Mouse (Mus musculus): ENCODE data around the gene Il1f5.

The Il1f5 gene

GRCm38 (mm10) chr2:24276654-24277053 is at the start of gene Il1f5:
TSS of gene Il1f5 (plus strand) at chr2:24276954.
- in situ Hi-C loops (cut with MboI, MseI) = no loop called here

- in situ Hi-C loops (cut with MboI, MseI) = loop anchor here (25.0 kb wide), 1 partner anchor 765 kb away; no protein-coding TSS in a partner anchor
Observed at GRCm38 (mm10) chr2:24227191-24227590, 49.6 kb upstream of the Il1f5 start.

- in situ Hi-C loops (cut with MboI, MseI) = no loop called here
Observed at GRCm38 (mm10) chr2:24267503-24267902, 9.3 kb upstream of the Il1f5 start.

- in situ Hi-C loops (cut with MboI, MseI) = no loop called here
Observed at GRCm38 (mm10) chr2:24273619-24274018, 3.1 kb upstream of the Il1f5 start.

GRCm38 (mm10) chr2:24275146-24275545 is 1.6 kb upstream of the Il1f5 start:
- in situ Hi-C loops (cut with MboI, MseI) = no loop called here

- in situ Hi-C loops (cut with MboI, MseI) = loop anchor here (5.0 kb wide), 1 partner anchor 271 kb away; no protein-coding TSS in a partner anchor
Observed at GRCm38 (mm10) chr2:24290896-24291295, 14.1 kb downstream of the Il1f5 start, which contains the start of gene Il1f10. TSS of gene Il1f10 (plus strand) at chr2:24291196.

GRCm38 (mm10) chr2:24294616-24295015 is 17.9 kb downstream of the Il1f5 start:
- in situ Hi-C loops (cut with MboI, MseI) = loop anchor here (5.0 kb wide), 2 partner anchors 113 to 268 kb away; no protein-coding TSS in a partner anchor

GRCm38 (mm10) chr2:24296837-24297236 is 20.1 kb downstream of the Il1f5 start:
- in situ Hi-C loops (cut with MboI, MseI) = loop anchor here (5.0 kb wide), 1 partner anchor 110 kb away; no protein-coding TSS in a partner anchor

GRCm38 (mm10) chr2:24311302-24312001 is 34.7 kb downstream of the Il1f5 start:
- in situ Hi-C loops (cut with MboI, MseI) = no loop called here

- in situ Hi-C loops (cut with MboI, MseI) = no loop called here
Observed at GRCm38 (mm10) chr2:24316919-24317318, 40.2 kb downstream of the Il1f5 start.

- in situ Hi-C loops (cut with MboI, MseI) = no loop called here
Observed at GRCm38 (mm10) chr2:24317919-24318598, 41.3 kb downstream of the Il1f5 start.

Measured in T-helper 1 cell (primary cell).